Mouse (Mus musculus): ENCODE measurements around the gene Orai3.

The Orai3 gene

GRCm38 (mm10) chr7:127798591-127798990 lies 29.0 kb downstream of the Orai3 start:
- no peak for DNase-seq (ENCODE audit: low read depth, low spot score)

GRCm38 (mm10) chr7:127799211-127799610 lies 29.6 kb downstream of the Orai3 start:
- DNase-seq (ENCODE audit: low read depth, low spot score): no peak

- no peak for DNase-seq (ENCODE audit: low read depth, low spot score)
Observed at GRCm38 (mm10) chr7:127799738-127800137, 30.1 kb downstream of the Orai3 start.

DNA sequence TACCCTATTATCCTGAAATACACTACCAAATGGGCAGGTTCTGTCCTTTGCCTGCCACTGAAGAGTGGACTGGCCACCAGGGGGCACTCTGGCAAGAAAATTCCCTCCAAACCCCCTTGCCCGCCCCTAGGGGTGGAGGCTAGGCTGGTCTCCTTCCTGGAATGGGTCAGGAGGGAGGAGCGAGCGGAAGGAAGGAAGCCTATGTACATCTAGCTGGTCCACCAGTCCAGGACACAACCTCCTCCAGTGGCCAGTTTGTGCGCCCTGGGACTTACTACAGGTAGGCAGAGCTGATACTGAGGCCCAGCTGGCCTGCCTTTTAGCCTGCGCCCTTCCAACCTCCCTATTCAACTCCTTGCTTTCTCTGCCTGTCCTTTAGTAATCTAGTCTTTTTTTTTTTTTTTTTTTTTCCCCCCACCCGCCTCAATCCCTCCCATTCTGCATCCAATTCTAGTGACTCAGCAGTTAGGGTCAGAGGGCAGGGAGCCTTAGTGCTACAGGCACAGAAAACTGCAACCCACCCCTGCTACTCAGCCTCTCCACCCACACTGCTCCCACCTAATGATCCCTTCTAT lies 30.9 kb downstream of the Orai3 start, which contains the start of gene Hsd3b7:
Gene Hsd3b7 (plus strand): TSS at position 170 of the 575 bp plus-strand sequence.
- DNase-seq (ENCODE audit: low read depth, low spot score): peak; percentile 88

DNA sequence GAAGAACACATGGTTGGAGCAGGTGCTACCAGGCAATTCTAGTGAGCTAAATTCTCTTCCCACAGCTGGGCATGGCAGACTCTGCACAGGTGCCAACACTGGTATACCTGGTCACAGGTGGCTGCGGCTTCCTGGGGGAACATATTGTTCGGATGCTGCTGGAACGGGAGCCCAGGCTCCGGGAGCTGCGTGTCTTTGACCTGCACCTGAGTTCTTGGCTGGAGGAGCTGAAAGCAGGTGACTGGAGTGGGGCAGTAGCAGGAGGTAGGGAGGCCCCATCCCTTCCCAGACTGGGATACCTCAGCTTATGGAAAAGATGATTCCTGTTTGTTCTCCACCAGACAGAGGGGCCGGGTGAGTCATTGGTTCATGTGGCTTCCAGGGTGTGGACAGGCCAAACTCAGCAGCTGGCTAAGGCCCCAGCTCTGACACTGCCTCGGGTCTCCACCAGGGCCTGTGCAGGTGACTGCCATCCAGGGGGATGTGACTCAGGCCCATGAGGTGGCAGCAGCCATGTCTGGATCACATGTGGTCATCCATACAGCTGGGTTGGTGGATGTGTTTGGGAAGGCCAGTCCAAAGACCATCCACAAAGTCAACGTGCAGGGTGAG lies 31.5 kb downstream of the Orai3 start:
- no peak for DNase-seq (ENCODE audit: low read depth, low spot score)

DNA sequence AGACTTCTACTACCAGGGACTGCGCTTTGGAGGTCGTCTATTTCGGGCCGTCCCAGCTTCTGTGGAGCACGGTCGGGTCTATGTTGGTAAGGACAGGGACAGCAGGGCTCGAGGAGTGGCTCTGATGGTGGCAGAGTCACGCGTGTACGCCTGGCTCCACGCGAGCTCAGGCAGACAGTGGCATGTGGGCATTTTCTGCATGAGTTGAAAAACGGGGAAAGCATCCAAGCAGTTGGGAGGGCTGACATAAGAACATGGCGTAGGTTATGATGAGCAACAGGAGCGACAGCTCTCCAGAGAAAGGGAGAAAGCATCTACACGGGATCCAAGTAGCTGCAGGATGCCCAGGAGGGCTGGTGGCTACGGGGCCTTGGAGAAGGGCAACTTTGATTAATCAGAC lies 32.7 kb downstream of the Orai3 start:
- DNase-seq (ENCODE audit: low read depth, low spot score): no peak

DNA sequence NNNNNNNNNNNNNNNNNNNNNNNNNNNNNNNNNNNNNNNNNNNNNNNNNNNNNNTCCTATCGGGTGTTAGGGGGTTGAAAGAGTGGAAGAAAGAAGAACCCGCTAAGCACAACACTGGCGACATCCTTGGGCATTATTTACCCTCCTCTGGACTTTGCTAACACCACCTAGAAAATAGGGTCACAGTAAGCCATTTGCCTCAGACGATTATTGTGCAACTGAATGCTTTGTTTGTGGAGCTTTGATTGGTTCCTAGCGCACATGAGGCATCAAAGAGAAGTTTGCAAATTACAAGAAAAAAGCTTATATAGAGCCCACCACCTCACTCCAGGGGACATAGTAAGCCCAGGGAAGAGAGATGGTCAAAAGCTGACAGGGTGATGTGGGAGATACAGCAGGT lies 39.2 kb downstream of the Orai3 start:
- DNase-seq (ENCODE audit: low read depth, low spot score): no peak

DNA sequence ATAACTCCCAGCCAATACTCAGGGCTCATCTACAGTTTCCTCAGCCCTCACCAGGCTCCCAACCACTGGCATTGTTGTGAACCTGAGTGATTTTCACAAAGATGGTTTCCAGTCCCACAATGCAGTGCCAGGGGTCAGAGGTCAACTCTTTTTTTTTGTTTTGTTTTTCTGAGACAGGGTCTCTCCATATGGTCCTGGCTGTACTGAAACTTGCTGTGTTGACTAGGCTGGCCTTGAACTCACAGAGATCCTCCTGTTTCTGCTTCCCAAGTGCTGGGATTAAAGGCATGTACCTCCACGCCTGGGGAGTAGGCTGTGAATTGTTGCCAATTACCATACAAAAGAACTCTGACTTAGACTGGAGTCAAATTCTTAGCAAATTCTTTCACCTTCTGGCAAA lies 40.2 kb downstream of the Orai3 start:
- DNase-seq (ENCODE audit: low read depth, low spot score): peak; percentile 59

GRCm38 (mm10) chr7:127810650-127811049 lies 41.0 kb downstream of the Orai3 start:
- no peak for DNase-seq (ENCODE audit: low read depth, low spot score)

DNA sequence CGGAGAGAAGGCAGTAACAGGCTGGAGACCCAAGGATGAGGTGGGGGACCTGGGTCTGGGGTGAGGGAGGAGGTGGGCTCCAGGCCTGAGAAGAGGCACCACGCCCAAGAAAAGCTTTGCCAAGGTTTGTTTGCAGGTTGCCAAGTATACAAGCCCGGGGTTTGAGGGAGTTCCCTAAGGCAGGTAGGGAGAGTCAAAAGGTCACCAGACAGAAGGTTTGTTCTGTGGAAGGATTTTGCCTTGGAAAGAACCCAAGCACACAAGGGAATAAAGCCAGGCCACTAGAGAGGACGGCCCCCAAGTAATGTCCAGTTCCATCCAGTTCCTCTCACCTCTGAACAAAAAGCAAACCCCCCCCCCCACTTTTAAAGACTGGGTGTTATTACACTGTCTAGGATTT lies 41.6 kb downstream of the Orai3 start:
- DNase-seq (ENCODE audit: low read depth, low spot score): peak; percentile 54

GRCm38 (mm10) chr7:127812292-127812691 lies 42.7 kb downstream of the Orai3 start:
- DNase-seq (ENCODE audit: low read depth, low spot score): no peak

GRCm38 (mm10) chr7:127813821-127814220 lies 44.2 kb downstream of the Orai3 start:
- no peak for DNase-seq (ENCODE audit: low read depth, low spot score)

DNA sequence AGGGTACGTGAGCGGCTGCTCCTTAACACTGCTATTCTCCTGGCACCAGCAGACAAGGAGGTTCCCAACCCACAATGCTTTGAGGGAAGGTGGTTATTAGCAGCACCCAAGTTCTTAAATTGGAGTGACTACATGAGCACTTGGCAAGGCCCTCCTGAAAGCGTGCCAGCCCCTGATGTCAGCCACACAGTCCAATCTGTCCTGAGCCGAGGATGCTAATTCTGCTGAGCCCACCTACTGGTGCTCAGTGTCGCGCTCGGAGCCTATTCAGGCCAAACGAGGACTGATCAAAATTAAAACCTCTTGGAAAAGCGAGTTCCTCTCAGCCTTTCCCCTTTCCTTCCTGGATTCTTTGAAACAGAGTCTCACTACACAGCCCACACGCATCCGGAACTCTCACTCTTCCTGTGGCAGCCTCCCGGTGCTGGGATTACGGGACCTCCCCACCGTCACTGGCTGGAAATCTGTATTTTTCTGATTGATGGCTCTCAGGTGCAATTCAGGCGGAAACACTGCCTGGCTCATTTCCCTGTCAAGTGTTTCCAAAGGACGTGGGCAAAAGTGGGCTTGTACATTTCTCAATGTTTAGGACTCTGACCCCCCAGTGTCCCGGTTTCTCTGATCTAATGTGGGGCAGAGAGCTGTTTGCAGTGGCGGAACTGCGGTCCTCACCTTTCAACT lies 44.8 kb downstream of the Orai3 start:
- no peak for DNase-seq (ENCODE audit: low read depth, low spot score)

- no peak for DNase-seq (ENCODE audit: low read depth, low spot score)
Observed at GRCm38 (mm10) chr7:127815116-127815665, 45.6 kb downstream of the Orai3 start.

DNA sequence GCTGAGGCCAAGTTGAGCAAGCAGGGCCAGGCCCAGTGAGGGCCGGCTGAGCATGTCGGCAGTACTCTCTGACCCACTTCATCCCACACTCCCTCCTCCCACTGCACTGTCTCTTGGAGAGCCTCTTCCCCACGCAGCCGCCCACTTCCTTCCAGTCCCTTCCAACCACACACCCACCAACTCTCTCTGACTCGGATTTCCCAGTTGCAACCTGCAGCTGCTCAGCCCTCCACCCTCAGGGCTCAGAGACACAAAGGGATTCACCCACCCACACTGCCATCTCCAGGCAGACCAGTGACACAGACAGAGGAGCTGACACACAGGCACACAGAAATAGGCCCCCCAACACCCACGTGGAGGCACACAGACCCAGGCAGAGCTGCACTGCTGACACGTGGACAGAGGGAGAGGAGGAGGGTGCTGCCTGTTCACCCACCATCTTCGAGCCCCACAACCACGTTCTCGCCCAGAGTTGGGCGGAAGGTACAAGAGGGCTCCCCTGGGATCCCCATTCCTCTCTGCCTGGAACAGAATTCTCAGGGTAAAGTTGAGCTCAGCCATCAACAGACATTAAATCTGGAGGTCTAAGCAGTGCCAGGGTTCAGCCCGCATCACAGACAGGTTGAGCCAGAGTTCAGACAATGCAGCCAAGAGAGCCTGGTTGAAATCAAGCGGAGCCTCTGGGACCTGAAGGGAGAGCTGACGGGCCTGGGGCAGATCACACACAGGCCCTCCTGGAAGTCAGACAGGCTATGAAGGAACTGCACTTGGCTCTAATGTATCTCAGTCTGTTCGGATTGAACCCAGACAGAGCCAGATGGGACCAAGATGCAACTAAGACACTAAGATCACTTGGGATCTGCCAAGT lies 46.6 kb downstream of the Orai3 start:
- peak; percentile 83 for DNase-seq (ENCODE audit: low read depth, low spot score)

DNA sequence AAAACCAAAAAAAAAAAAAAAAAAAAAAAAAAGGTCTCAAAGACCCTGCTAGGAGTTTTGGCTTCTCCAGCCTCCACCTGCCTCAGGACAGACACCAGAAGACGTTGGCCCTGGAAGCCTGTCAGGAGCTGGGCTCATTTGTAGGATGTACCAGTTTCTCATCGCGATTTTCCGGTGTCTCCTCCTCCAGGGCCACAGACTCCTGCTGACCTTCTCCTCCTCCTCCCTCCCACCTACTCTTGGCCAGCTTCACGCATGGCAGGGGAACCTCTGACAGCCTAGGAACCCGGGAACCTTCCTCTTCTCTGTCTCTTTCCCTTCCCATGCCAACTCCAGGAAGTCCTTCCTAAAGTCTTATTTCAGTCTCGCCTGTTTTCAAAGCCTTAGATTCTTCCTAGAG lies 47.4 kb downstream of the Orai3 start:
- no peak for DNase-seq (ENCODE audit: low read depth, low spot score)

DNA sequence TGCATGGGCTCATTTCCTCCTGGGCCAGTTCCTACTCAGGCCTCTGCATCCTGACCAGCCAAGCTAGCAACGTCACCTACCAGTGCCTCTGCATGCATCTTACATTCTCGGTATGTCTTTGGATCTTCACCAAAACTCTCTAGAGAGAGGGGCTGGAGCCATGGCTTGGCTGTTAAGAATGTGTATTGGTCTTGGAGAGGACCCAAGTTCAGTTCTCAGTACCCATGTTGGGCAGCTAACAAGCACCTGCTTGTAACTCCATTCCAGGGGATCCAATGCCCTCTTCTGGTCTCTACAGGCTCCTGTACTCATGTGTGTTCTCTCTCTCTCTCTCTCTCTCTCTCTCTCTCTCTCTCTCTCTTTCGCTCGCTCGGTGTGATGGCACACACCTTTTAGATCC lies 48.2 kb downstream of the Orai3 start:
- DNase-seq (ENCODE audit: low read depth, low spot score): no peak

DNA sequence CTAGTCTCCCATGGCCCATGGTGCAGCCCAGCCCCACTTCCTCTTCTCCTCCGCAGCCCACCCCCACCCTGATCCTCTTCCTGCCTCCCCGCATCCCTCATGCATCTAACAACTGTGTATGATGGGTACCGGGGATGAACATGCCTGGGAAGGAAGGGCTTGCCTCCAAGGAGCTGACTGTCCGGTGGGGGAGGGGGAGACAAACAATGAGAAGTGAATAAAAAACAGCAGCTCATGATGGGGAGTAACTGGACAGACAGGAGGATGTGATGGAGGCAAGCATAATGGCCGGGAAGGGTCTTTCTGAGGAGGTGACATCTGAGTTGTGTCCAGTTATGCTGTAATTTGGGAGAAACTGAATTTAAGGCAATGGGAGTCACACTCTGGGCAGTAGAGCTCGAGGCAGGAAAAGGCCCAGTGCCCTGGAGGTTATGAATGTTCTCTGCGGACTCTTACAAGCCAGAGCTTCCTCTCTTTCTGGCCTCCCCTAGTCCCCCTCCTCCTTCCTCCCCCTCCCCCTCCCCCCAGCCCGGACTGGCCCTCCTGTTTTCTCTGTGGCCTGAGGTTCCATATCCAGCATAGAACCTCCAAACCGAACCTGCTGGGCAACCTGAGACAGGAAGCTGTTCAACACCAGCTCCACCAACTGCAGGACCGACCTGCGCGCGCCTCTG lies 51.4 kb downstream of the Orai3 start:
- no peak for DNase-seq (ENCODE audit: low read depth, low spot score)

DNA sequence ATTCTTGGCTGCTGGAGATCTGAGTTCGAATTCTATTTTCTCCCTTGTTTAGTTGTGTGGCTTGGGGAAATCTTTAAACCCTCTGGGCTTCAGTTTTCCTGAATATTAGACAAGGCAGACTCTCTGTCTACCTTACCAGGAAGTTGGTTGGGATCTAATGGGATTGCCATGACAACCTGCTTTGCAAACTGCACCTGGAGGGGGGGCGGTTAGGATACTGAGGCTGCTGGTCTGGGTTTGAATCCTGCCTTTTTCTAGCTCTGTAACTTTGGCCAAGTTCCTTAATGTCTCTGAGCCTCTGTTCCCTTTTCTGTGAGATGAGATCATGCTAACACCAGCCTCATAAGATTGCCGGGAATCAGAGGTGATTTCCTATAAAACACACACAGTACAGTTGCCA lies 52.9 kb downstream of the Orai3 start:
- no peak for DNase-seq (ENCODE audit: low read depth, low spot score)

DNA sequence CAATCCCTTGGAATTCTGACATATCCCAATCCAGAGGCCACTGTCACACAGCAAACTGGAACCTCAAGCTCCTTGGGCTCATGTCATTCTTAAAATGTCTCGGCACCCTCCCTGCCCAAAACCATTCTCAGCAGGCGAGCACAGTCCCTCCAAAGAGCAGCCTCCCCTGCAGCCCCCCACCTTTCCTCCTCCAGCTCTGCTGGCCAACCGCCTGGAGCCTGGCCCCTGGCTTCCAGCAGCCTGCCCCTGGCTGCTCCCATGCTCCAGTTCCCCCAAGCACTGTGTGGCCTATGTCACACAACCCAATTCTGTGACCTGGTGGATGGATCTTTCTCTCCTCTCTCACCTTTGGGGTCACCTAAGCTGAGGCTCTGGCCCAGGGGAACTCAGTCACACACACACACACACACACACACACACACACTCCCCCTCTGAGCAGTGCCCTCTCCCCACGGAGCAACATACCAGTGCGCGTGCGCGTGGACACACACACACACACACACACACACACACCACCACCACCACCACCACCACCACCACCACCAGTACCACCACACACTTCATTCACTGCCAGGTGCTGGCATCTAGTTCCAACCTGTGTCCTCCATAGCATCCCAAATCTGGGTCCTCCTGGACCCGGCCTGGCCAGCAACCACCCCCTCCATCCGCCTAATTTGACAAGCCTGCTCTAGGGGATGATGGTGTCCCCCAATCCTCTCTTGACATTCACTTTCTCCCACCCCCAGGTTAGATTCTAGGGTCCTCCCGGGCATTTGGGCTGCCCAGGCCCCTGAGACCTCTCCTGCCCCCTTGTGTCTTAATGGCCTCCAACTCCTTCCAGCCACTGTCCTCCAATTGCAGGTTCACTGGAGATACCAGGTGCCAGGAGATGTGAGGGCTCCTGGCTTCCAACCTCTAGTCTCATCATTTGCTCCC lies 53.9 kb downstream of the Orai3 start:
- no peak for DNase-seq (ENCODE audit: low read depth, low spot score)

Measured in ES-CJ7 (cell line).